Mouse (Mus musculus) C2C12 (cell line): Measurements from ENCODE around the gene Pde6g. TPM values are rescaled to one million over a fixed set of nuclear protein-coding genes. Genes with fewer than 3 reads are reported as not detected.
A peak's percentile ranks its signal among the peaks of the same experiment; 100 is the strongest.

ENCODE experiments used
- H3K27me3 ChIP-seq: one replicate; pipeline ENCODE4 v1.6.1; 2011; ENCODE audit not compliant: control insufficient read depth, insufficient read depth, insufficient read length
- H3K36me3 ChIP-seq: one replicate; pipeline ENCODE4 v1.6.1; 2011; ENCODE audit not compliant: control insufficient read depth, insufficient read depth
- H3K4me3 ChIP-seq: one replicate; pipeline ENCODE4 v1.5.1; 2011; ENCODE audit warnings: mild to moderate bottlenecking, control low read depth; ENCODE audit not compliant: poor library complexity, insufficient read depth, severe bottlenecking
- H3K79me2 ChIP-seq: one replicate; pipeline ENCODE4 v1.6.1; 2011; ENCODE audit not compliant: control insufficient read depth, insufficient read depth
- H3K79me3 ChIP-seq: one replicate; pipeline ENCODE4 v1.6.1; 2011; ENCODE audit warnings: low read depth, control low read depth
- H3ac ChIP-seq: one replicate; pipeline ENCODE3; 2011; ENCODE audit warnings: low read depth; ENCODE audit not compliant: control insufficient read depth, insufficient read length
- CEBPB ChIP-seq: IDR thresholded peaks from one replicate; pipeline ENCODE4 v1.6.1; 2011; ENCODE audit warnings: low read depth, mild to moderate bottlenecking, control low read depth, moderate library complexity
- CTCF ChIP-seq: IDR thresholded peaks from one replicate; pipeline ENCODE4 v1.5.1; 2011; ENCODE audit not compliant: control insufficient read depth, insufficient read depth, insufficient read length
- FOSL1 ChIP-seq: IDR thresholded peaks from one replicate; pipeline ENCODE4 v1.8.0; 2011; ENCODE audit warnings: mild to moderate bottlenecking, low read length; ENCODE audit not compliant: poor library complexity, insufficient read depth, severe bottlenecking
- MAX ChIP-seq: IDR thresholded peaks from one replicate; pipeline ENCODE4 v1.6.1; 2011; ENCODE audit warnings: mild to moderate bottlenecking, control low read depth
- MYOD1 ChIP-seq: IDR thresholded peaks from one replicate; pipeline ENCODE4 v1.6.1; 2011; ENCODE audit warnings: low read depth; ENCODE audit not compliant: control insufficient read depth, insufficient read length
- MYOG ChIP-seq: IDR thresholded peaks from one replicate; pipeline ENCODE4 v1.6.1; 2011; ENCODE audit not compliant: control insufficient read depth, insufficient read length; ENCODE audit errors: extremely low read depth
- USF1 ChIP-seq: IDR thresholded peaks from one replicate; pipeline ENCODE4 v1.6.1; 2011; ENCODE audit warnings: low read depth, mild to moderate bottlenecking, control low read depth, moderate library complexity
- polyA plus RNA-seq: library from polyadenylated mRNA; unstranded; fragments of >200 nt; fragmentation: generic; extraction: Trizol; gene quantifications from one replicate; pipeline ENCODE4 v1.2.1, GENCODE M21; 2012; ENCODE audit warnings: missing spikeins

Gene Pde6g
- polyA plus RNA-seq, 1 experiment: 0.13 TPM

DNA sequence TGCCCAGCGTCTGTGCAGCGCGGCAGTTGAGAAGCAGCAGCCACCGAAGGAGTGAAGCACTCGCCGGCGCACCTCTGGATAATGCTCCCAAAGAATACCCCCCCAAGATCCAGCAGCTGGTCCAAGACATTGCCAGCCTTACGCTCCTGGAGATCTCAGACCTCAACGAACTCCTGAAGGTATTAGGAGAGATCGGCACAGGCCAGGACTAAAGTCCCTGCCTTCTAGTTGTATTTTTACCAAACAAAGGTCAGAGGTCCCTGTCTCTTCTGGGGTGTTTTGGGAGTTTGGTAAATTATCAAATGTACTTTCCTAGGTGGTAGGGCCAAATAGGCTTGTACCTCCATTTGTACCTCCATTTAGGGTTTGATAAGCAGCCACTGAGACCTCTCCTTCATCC is 32.0 kb upstream of the Pde6g start:
- peak overlapping the region; percentile 100 for H3K4me3 ChIP-seq
- peak overlapping the region; percentile 98 for H3ac ChIP-seq
- peaks cover 38% of the 10 kb centered on the region for H3K79me2 ChIP-seq
- peaks cover 79% of the 10 kb centered on the region for H3K36me3 ChIP-seq
- no peaks in the 10 kb centered on the region for H3K27me3 ChIP-seq
- peaks cover 26% of the 10 kb centered on the region for H3K79me3 ChIP-seq
- TF ChIP-seq MAX (no peak), USF1 (no peak), MYOD1 (no peak), CTCF (no peak), CEBPB (no peak), FOSL1 (no peak), MYOG (no peak)

DNA sequence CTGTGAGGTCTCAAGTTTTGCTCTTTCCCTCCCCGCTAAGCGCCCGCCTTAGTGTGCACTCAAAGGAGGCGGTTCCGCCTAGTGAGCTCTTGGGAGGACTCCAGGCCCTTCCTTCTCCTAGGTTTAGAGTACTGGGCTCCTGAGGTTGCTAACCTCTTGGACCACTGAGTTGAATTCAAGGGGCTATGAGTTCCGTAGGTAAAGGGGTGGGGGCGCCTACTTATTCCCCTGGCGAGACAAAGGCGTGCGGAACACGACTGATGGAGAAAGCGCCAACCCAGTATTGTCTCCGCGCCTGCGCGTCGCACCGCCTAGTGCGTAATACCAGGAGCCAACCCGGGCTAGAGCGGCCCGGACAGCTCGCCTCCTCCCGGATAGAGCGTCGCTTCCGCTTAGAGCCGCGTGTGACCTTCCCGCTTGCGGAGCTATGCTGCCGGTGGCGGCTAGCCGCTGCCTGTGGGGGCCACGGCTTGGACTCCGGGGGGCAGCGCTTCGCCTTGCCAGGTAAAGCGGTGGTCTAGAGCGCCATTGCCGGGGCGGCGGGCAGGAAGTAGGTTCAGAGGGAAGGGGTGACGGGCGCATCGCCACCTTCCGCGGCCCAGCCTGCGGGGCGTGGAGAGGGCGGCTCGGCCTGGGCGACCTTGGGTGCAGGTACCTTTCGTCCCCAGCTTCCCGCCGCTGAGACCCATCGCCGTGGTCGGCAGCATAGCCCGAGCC is 31.1 kb upstream of the Pde6g start, which contains the start of gene Mrpl12:
Gene Mrpl12, plus strand, starts transcription at position 349 of the 717 bp plus-strand sequence.
- no peaks in the 10 kb centered on the region for H3K27me3 ChIP-seq
- no peak for TF ChIP-seq FOSL1
- peak; percentile 96 for TF ChIP-seq MAX
- TF ChIP-seq USF1: peak; percentile 9
- no peak for TF ChIP-seq MYOD1
- no peak for TF ChIP-seq CEBPB
- TF ChIP-seq CTCF: no peak
- no peak for TF ChIP-seq MYOG
- H3K79me3 ChIP-seq: peaks cover 26% of the 10 kb centered on the region
- H3K36me3 ChIP-seq: peaks cover 78% of the 10 kb centered on the region
- H3K4me3 ChIP-seq: peak within 1 kb of the TSS; percentile 100
- H3ac ChIP-seq: peak within 1 kb of the TSS; percentile 98
- H3K79me2 ChIP-seq: peaks cover 38% of the 10 kb centered on the region

DNA sequence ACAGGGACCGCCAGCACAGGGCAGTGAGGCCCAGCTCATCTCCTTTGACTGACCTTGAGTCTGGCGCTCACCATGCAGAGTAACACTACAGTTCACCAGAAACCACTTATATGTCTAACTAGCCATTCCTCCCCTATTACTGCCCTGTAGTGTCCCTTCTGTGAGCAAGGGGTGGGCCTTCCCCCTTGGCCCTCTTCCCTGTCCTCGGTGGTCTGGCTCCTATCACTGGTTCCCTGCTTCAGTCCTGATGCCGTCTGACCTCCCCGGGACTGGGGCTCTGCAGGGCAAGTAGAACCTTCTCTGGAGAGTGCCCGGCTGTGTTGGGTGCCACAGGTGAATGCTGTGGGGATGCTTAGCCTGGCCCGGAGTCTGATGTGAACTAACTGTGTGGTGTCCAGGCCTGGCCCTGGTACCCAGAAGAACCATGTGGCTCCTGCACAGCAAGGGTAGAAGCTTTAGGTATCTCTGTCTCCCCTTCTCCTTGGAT is 30.2 kb upstream of the Pde6g start:
- TF ChIP-seq USF1: no peak
- no peak for TF ChIP-seq CEBPB
- no peak for TF ChIP-seq MAX
- no peak for TF ChIP-seq CTCF
- H3K79me3 ChIP-seq: peaks cover 26% of the 10 kb centered on the region
- H3K4me3 ChIP-seq: peak overlapping the region; percentile 100
- peaks cover 38% of the 10 kb centered on the region for H3K79me2 ChIP-seq
- H3K27me3 ChIP-seq: no peaks in the 10 kb centered on the region
- peak overlapping the region; percentile 56 for H3ac ChIP-seq
- peaks cover 80% of the 10 kb centered on the region for H3K36me3 ChIP-seq

DNA sequence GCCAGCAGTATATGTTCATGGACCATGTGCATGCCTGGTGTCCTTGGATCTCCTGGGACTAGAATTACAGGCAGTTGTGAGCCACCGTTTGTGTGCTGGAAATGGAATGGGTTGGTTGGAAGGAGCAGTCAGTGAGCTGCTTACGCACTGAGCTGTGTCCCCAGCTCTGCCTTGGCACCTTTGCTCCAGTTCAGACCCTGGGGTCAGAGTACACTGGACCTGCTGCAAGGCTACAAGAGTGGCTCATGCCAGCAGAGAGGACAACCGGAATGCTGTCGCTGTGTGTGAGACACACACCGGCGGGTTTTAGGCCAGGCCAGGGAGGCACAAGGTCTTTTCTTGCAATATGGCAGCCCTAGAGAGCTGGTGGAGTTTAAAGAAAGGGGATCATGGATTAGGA is 18.8 kb upstream of the Pde6g start:
- Histone ChIP-seq H3K4me3 (no peak overlapping the region), H3ac (no peak overlapping the region), H3K79me3 (peaks cover 18% of the 10 kb centered on the region), H3K79me2 (peaks cover 20% of the 10 kb centered on the region), H3K27me3 (no peaks in the 10 kb centered on the region), H3K36me3 (peaks cover 66% of the 10 kb centered on the region)
- TF ChIP-seq CTCF (no peak), MYOD1 (no peak), MAX (no peak), MYOG (no peak), CEBPB (no peak), FOSL1 (no peak), USF1 (no peak)

DNA sequence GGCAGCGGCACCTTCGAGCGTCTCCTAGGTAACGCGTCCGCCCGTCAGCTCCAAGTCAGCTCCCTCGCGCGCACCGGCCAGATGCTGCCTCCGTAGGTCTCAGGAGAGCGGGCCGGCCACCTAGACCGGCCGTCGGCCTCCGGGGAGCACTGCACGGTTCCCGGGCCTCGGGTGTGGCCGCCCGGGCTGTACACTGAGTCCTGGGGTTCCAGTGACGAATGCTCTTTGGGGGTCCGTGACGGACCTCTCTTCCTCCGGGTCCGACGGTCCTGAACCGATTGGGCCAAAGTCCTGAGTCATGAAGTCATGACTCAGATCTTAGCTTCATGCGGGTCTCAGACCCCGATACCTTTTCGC is 14.4 kb upstream of the Pde6g start:
- Histone ChIP-seq H3K79me3 (peaks cover 29% of the 10 kb centered on the region), H3K36me3 (peaks cover 46% of the 10 kb centered on the region), H3ac (peak overlapping the region; percentile 97), H3K27me3 (no peaks in the 10 kb centered on the region), H3K4me3 (peak overlapping the region; percentile 94), H3K79me2 (peaks cover 34% of the 10 kb centered on the region)
- no peak for TF ChIP-seq CTCF
- TF ChIP-seq MYOD1: no peak
- TF ChIP-seq CEBPB: no peak
- no peak for TF ChIP-seq USF1
